ENCODE assay signal across 21 mouse cellular contexts in the genomic region with DNA sequence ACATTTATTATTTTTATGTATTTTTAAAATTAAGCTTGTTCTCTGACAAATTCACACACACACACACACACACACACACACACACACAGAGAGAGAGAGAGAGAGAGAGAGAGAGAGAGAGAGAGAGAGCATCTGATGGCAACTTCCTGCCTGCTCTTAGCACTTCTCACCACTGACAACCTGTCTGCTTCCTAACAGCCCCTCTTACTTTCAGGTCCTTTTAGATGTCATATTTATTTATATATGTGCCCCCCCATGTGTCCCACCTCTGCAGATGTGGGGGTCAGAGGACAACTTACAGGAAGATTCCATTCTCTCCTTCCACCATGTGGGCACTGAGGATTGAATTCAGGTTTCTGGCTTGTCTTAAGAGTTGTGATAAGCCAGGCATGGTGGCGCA.
A peak's percentile ranks its signal among the peaks of the same experiment; 100 is the strongest.
DNase-seq lines count a peak whose midpoint lies in the region.
"Had no signal": no experiment of that assay in that cellular context is flagged by ENCODE, and none has a peak within 500 bp of the region (broad histone marks: within the 10 kb centered on the region; RNA-seq: fewer than 3 reads in every experiment).

No protein-coding gene starts in this region.

- DNase-seq in testis, postnatal 10 days (ENCODE audit: low spot score): peak; percentile 17
- no peak for DNase-seq in testis, postnatal 14 days (ENCODE audit: low spot score)
- DNase-seq in B cell, adult 2 months: peak; percentile 24 to 25
- DNase-seq in splenic B cell, adult 2 months (ENCODE audit: low read depth, low spot score): peak; percentile 50
- no peak for DNase-seq in lung, postnatal 10 days
- no peak for DNase-seq in cerebellum, adult 8-10 months
- DNase-seq: adrenal gland, adult 8-10 months; adrenal gland, postnatal 14 days; adrenal gland, postnatal 36 days; cerebellum, adult 11-12 months; cerebellum, adult 2 months; cerebellum, adult 9-11 months; cerebellum, postnatal 14 days; cerebellum, postnatal 36 days; embryo, embryonic 11 days had no signal

- H3K27me3 ChIP-seq in splenic B cell, adult 2 months (ENCODE audit: control insufficient read depth, insufficient read depth, low read length, poor library complexity, severe bottlenecking): no peaks in the 10 kb centered on the region
- H3K27me3 ChIP-seq: embryonic facial prominence, embryonic 13.5 days; embryonic facial prominence, embryonic 15.5 days; forebrain, embryonic 12.5 days; Patski had no signal

- no peaks in the 10 kb centered on the region for H3K36me3 ChIP-seq in splenic B cell, adult 2 months (ENCODE audit: control insufficient read depth, insufficient read depth, low read length, poor library complexity, severe bottlenecking)
- H3K36me3 ChIP-seq: embryonic facial prominence, embryonic 13.5 days; embryonic facial prominence, embryonic 15.5 days; forebrain, embryonic 10.5 days; forebrain, embryonic 12.5 days; G1E had no signal

Comparison
In these comparisons a context has a peak if more than half of its experiments do, and no peak if none do; other contexts are left out.
1. DNase-seq: peak in testis, postnatal 10 days (single experiment), B cell, adult 2 months (2 of 2) and splenic B cell, adult 2 months (single experiment); none in testis, postnatal 14 days (single experiment), lung, postnatal 10 days (single experiment) and cerebellum, adult 8-10 months (single experiment).